Mouse (Mus musculus): ENCODE measurements around the gene Clec9a. TPM values are rescaled to one million over a fixed set of nuclear protein-coding genes. Genes with fewer than 3 reads are reported as not detected.

The Clec9a gene
- 0.64 TPM for polyA plus RNA-seq (2014; fragmentation: Illumina TruSeq; extraction: RNeasy Lipid Tissue Mini Kit (QIAGEN cat#74804); ENCODE audit: low read depth, low replicate concordance)

DNA sequence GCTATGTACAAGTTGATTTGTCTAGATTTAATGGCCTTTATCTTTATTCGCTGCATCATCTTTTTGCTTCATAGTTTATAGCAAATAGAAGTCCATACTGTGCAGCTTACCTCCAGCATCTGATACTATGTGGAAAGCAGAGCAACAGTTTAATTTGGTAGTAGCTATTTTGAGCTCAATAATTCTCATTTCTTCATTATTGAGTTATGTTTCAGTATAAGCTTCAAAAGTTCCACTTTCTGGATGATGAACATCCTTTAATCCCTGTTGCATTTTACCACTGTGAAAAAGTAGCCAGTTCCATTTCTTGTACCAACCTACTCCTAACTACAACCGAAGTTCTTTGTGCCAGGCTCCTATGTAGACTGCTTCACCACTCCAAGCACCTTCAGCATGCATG lies at the start of gene Clec9a:
Gene Clec9a (plus strand): TSS at position 301 of the 400 bp plus-strand sequence.

GRCm38 (mm10) chr6:129385774-129386173 lies 22.9 kb upstream of the Clec9a start, which contains the start of gene Clec12b:
Gene Clec12b, minus strand, starts transcription at chr6:129385874.

GRCm38 (mm10) chr6:129396997-129397396 lies 11.7 kb upstream of the Clec9a start, which contains the start of gene Clec1b:
Gene Clec1b, plus strand, starts transcription at chr6:129397297.

DNA sequence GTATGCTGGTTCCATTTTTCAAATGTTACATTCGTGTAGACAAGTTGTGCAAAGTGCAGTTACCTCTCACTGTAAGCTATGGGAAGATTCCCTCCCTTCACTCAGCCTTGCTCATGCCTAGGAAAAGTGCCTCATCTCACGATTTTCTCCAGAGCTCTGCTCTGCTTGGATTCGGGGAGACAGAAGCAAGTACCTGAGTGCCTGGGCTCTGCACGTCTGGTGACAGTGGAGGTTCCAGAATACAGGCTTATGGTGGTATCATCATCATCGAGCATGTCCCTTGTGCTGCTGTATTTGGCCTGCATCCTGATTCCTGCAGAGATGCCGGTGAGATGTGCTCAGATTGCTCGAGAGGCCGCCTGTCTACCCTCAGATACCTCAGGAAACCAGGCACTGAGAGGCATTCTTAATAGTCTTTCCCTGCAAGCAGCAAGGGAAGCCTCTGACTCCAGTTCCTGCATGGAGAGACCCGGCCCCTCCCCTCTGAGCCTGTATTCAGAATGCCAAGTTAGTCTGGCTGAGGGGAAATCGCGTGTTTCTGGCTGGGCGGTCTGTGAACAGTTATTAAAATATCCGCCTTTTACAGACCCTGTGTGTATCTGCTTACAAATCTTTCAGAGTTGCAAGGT lies 42.9 kb downstream of the Clec9a start, which contains the start of gene Clec1a:
Gene Clec1a (minus strand): TSS at position 590 of the 629 bp plus-strand sequence.

Other genes with a start within 250 kb of the Clec9a start
- gene Clec2d, start 228.2 kb upstream of the Clec9a start, polyA plus RNA-seq (2014; fragmentation: Illumina TruSeq; extraction: RNeasy Lipid Tissue Mini Kit (QIAGEN cat#74804); ENCODE audit: low read depth, low replicate concordance) = 74.3 TPM
- 0.87 TPM for gene Cd69, start 133.4 kb upstream of the Clec9a start, polyA plus RNA-seq (2014; fragmentation: Illumina TruSeq; extraction: RNeasy Lipid Tissue Mini Kit (QIAGEN cat#74804); ENCODE audit: low read depth, low replicate concordance)
- not detected for gene 4922502D21Rik, start 77.1 kb upstream of the Clec9a start, polyA plus RNA-seq (2014; fragmentation: Illumina TruSeq; extraction: RNeasy Lipid Tissue Mini Kit (QIAGEN cat#74804); ENCODE audit: low read depth, low replicate concordance)
- 5.4 TPM for gene Clec12a, start 66.2 kb upstream of the Clec9a start, polyA plus RNA-seq (2014; fragmentation: Illumina TruSeq; extraction: RNeasy Lipid Tissue Mini Kit (QIAGEN cat#74804); ENCODE audit: low read depth, low replicate concordance)
- not detected for gene Clec12b, start 23.0 kb upstream of the Clec9a start, polyA plus RNA-seq (2014; fragmentation: Illumina TruSeq; extraction: RNeasy Lipid Tissue Mini Kit (QIAGEN cat#74804); ENCODE audit: low read depth, low replicate concordance)
- gene Clec1b, start 11.6 kb upstream of the Clec9a start, polyA plus RNA-seq (2014; fragmentation: Illumina TruSeq; extraction: RNeasy Lipid Tissue Mini Kit (QIAGEN cat#74804); ENCODE audit: low read depth, low replicate concordance) = 2.6 TPM
- 16.1 TPM for gene Clec1a, start 43.1 kb downstream of the Clec9a start, polyA plus RNA-seq (2014; fragmentation: Illumina TruSeq; extraction: RNeasy Lipid Tissue Mini Kit (QIAGEN cat#74804); ENCODE audit: low read depth, low replicate concordance)
- 0.41 TPM for gene Olr1, start 98.3 kb downstream of the Clec9a start, polyA plus RNA-seq (2014; fragmentation: Illumina TruSeq; extraction: RNeasy Lipid Tissue Mini Kit (QIAGEN cat#74804); ENCODE audit: low read depth, low replicate concordance)
- not detected for gene Tmem52b, start 103.7 kb downstream of the Clec9a start, polyA plus RNA-seq (2014; fragmentation: Illumina TruSeq; extraction: RNeasy Lipid Tissue Mini Kit (QIAGEN cat#74804); ENCODE audit: low read depth, low replicate concordance)
- 79.3 TPM for gene Gabarapl1, start 124.3 kb downstream of the Clec9a start, polyA plus RNA-seq (2014; fragmentation: Illumina TruSeq; extraction: RNeasy Lipid Tissue Mini Kit (QIAGEN cat#74804); ENCODE audit: low read depth, low replicate concordance)
- 0.52 TPM for gene Klre1, start 169.0 kb downstream of the Clec9a start, polyA plus RNA-seq (2014; fragmentation: Illumina TruSeq; extraction: RNeasy Lipid Tissue Mini Kit (QIAGEN cat#74804); ENCODE audit: low read depth, low replicate concordance)
- gene Klrd1, start 182.9 kb downstream of the Clec9a start, polyA plus RNA-seq (2014; fragmentation: Illumina TruSeq; extraction: RNeasy Lipid Tissue Mini Kit (QIAGEN cat#74804); ENCODE audit: low read depth, low replicate concordance) = 3.4 TPM
- gene Klrk1, start 215.0 kb downstream of the Clec9a start, polyA plus RNA-seq (2014; fragmentation: Illumina TruSeq; extraction: RNeasy Lipid Tissue Mini Kit (QIAGEN cat#74804); ENCODE audit: low read depth, low replicate concordance) = 2.4 TPM
- not detected for gene Klrc3, start 234.5 kb downstream of the Clec9a start, polyA plus RNA-seq (2014; fragmentation: Illumina TruSeq; extraction: RNeasy Lipid Tissue Mini Kit (QIAGEN cat#74804); ENCODE audit: low read depth, low replicate concordance)